Mouse (Mus musculus) bone marrow, adult 2 months (tissue): ENCODE measurements around the gene Smim1. TPM values are rescaled to one million over a fixed set of nuclear protein-coding genes. Genes with fewer than 3 reads are reported as not detected.
A peak's percentile ranks its signal among the peaks of the same experiment; 100 is the strongest.

Experiments
- H3K27ac ChIP-seq: fragments of 200-500 bp; 2 replicates; pipeline ENCODE4 v1.5.1; 2012; ENCODE audit warnings: low read depth, mild to moderate bottlenecking, control low read depth, inconsistent platforms, low read length; ENCODE audit not compliant: control insufficient read depth, poor library complexity, insufficient read depth
- H3K4me1 ChIP-seq: fragments of 200-500 bp; 2 replicates; pipeline ENCODE4 v1.6.1; 2011; ENCODE audit warnings: low read length; ENCODE audit not compliant: control insufficient read depth, insufficient read depth
- H3K4me3 ChIP-seq: fragments of 200-500 bp; replicated peaks from 2 replicates; pipeline ENCODE3; 2011; ENCODE audit warnings: mild to moderate bottlenecking, low read depth, low read length, control low read depth; ENCODE audit not compliant: control insufficient read depth
- CTCF ChIP-seq: fragments of 200-500 bp; IDR thresholded peaks from 2 replicates; pipeline ENCODE4 v1.5.1; 2011; ENCODE audit warnings: low read length, control low read depth; ENCODE audit not compliant: control insufficient read depth, insufficient read depth
- POLR2A ChIP-seq: fragments of 200-500 bp; IDR thresholded peaks from 2 replicates; pipeline ENCODE4 v1.6.1; 2011; ENCODE audit warnings: low read depth, mild to moderate bottlenecking, control low read depth, low read length, borderline replicate concordance; ENCODE audit not compliant: control insufficient read depth
- whole genome bisulfite sequencing: fragments of 180-500 bp; shearing (Covaris S2); methylation state at CpG from one replicate; pipeline ENCODE4 v1.1.7; 2018; 5-methylcytosine and 5-hydroxymethylcytosine counted together
- polyA plus RNA-seq: library from polyadenylated mRNA; stranded (reverse); fragments of >200 nt; gene quantifications from 2 replicates; pipeline ENCODE4 v1.2.4, GENCODE M21; 2011; ENCODE audit warnings: low replicate concordance; ENCODE audit not compliant: missing spikeins, insufficient read depth, insufficient read length

Smim1 gene
- polyA plus RNA-seq, 1 experiment: 73.2 TPM

DNA sequence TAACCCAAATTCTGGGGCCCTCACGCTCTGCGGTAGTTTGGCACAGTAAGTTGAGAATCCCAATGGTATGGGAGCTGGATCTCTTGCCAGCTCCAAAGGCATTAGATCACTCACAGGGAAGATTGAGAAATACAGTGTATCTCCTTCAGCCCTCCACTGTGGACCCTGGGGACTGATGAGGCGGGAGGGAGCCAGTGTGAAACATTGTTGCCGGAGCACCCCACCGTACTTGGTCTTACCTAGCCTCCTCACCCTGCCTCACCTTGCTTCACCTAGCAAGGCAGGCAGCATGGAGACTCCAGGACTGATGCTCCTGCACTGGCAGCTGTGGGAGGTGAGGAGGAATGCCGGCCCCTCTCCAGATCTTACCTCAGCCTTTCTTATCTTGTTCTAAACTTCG, 29.5 kb upstream of the Smim1 start:
- Histone ChIP-seq H3K27ac (no peak overlapping the region), H3K4me1 (no peaks in the 10 kb centered on the region), H3K4me3 (no peak overlapping the region)
- TF ChIP-seq CTCF (no peak), POLR2A (no peak)
- 83% methylated on average over 7 of the region's 7 CpGs for WGBS

- H3K4me1 ChIP-seq: no peaks in the 10 kb centered on the region
- no peak overlapping the region for H3K4me3 ChIP-seq
- TF ChIP-seq CTCF (no peak), POLR2A (no peak)
- no peak overlapping the region for H3K27ac ChIP-seq
- 46% methylated on average over 4 of the region's 4 CpGs for WGBS
Observed at GRCm38 (mm10) chr4:154053065-154053464, 27.0 kb upstream of the Smim1 start.

DNA sequence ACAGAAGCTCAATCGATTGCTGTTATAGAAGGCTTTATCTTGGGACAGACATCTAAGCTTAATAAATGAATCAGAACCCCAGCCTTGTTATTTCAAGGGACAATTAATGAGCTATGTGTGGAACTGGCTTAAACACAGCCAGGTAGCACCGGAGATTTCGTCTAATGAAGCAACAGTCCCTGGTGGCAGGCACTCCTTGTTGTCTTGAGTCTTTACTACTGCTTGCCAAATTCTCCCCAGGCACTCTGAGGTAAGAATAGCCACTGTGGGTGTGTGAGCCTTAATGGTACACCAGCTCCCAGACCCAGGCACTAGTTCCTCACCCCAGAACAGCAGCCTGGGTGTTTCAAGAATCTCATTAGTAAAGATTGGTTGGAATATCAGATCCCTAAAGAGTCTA, 25.4 kb upstream of the Smim1 start:
- H3K4me3 ChIP-seq: no peak overlapping the region
- H3K27ac ChIP-seq: no peak overlapping the region
- no peaks in the 10 kb centered on the region for H3K4me1 ChIP-seq
- WGBS: 83% methylated on average over 3 of the region's 3 CpGs
- TF ChIP-seq POLR2A (no peak), CTCF (no peak)

DNA sequence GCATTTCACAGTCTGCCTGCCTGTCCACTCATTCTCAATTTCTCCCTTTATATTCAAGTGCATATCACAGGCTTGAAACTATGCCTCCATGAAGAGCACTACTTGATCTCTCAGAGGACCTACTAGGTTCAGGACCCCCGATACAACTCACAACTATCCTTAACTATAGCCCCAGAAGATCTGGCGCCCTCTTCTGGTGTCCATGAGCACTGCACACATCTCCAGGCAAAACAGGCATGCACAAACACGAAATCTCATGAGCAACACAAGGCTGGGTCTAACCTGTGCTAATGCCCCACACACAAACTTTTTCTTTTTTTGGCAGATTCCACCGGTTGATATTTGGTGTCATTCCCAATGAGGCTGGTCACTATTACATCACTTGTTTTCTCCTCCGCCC, 19.8 kb upstream of the Smim1 start:
- no peak overlapping the region for H3K4me3 ChIP-seq
- TF ChIP-seq POLR2A: no peak
- 0 out of 2 replicates have a peak, but pooled peaks have one; percentile 27 for TF ChIP-seq CTCF
- 65% methylated on average over 5 of the region's 5 CpGs for WGBS

DNA sequence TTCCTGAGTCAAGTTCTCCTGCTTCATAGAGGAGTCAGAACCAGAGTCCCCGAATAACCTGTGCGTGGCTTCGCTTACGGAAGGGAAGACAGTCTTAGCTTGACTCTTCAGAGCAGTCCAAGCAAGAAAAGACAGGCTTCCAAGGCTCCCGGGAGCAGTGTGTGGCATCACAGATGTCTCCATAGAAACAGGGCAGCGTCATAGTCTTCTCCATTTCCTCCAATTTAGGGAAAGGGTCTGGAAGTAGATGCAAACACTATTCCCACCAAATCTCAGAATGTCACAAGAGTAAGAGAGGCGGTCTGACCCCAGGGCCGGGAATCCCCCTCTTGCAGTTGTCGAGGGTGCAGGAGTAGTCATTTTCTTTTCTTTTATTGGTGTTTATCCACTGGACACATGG, 16.5 kb upstream of the Smim1 start, which contains the start of gene Ccdc27:
Ccdc27 (minus strand) TSS at position 101 of the 400 bp plus-strand sequence.
- Histone ChIP-seq H3K27ac (no peak within 1 kb of the TSS), H3K4me3 (no peak within 1 kb of the TSS), H3K4me1 (no peaks in the 10 kb centered on the region)
- TF ChIP-seq POLR2A (no peak), CTCF (no peak)
- WGBS: 73% methylated on average over 9 of the region's 9 CpGs

More for the DNA sequence above, 19.8 kb upstream of the Smim1 start:
- Histone ChIP-seq H3K4me1 (no peaks in the 10 kb centered on the region), H3K27ac (no peak overlapping the region)

GRCm38 (mm10) chr4:154037123-154037522, 11.1 kb upstream of the Smim1 start:
- H3K27ac ChIP-seq: no peak overlapping the region
- no peak overlapping the region for H3K4me3 ChIP-seq
- 44% methylated on average over 3 of the region's 3 CpGs for WGBS
- no peaks in the 10 kb centered on the region for H3K4me1 ChIP-seq
- TF ChIP-seq POLR2A: no peak

DNA sequence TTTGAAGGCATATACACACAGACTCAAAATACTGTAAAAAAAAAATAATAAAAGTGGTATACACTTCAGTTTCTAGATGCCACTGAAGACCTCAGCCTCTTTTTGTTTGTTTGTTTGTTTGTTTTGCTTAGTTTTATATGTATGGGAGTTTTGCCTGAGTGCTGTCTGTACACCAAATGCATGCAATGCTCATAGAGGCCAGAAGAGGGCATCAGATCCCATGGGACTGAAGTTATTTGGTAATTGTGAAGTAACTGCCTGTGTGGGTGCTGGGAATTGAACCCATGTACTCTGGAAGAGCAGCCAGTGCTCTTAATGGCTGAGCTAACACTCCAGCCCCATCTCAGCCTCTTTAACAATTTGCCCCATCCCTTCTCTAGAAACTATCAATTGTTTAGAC, 2.6 kb upstream of the Smim1 start:
- Histone ChIP-seq H3K4me3 (no peak overlapping the region), H3K4me1 (0 out of 2 replicates have a peak, but pooled peaks cover under 1% of the 10 kb centered on the region), H3K27ac (no peak overlapping the region)
- TF ChIP-seq CTCF (peak; percentile 24; the same call in 1 of the 2 replicates), POLR2A (no peak)

- Histone ChIP-seq H3K4me1 (0 out of 2 replicates have a peak, but pooled peaks cover 2% of the 10 kb centered on the region), H3K4me3 (no peak overlapping the region), H3K27ac (no peak overlapping the region)
- WGBS: 72% methylated on average over 7 of the region's 7 CpGs
- TF ChIP-seq POLR2A (no peak), CTCF (no peak)
Observed at GRCm38 (mm10) chr4:154028066-154028465, 2.0 kb upstream of the Smim1 start.

GRCm38 (mm10) chr4:154026441-154026761, 371 bp upstream of the Smim1 start:
- WGBS: 27% methylated on average over 2 of the region's 2 CpGs
- TF ChIP-seq CTCF (no peak), POLR2A (no peak)
- H3K4me1 ChIP-seq: 0 out of 2 replicates have a peak, but pooled peaks cover 2% of the 10 kb centered on the region
- peak overlapping the region; percentile 70 for H3K4me3 ChIP-seq
- peak overlapping the region; percentile 18; the same call in 1 of the 2 replicates for H3K27ac ChIP-seq
